Mouse (Mus musculus) spleen, postnatal 4 days (tissue): ENCODE measurements at regions not wholly inside any gene's neighbourhood (a gene's known extent, or its start where the extent isn't known, plus 50 kb on each side); places are given as distances from the start of the nearest gene placed in this dataset.

Source experiments
- DNase-seq, 2 experiments: peaks; one replicate each; pipeline ENCODE4 v3.0.0; 2022; ENCODE audit warnings: low spot score in 2 of 2

- DNase-seq = no peak
These were observed 51.8 kb upstream of the 1190002N15Rik start for GRCm38 (mm10) chr9:94589672-94590071.

- DNase-seq = no peak
These were observed 64.7 kb upstream of the Slc9a9 start for GRCm38 (mm10) chr9:94604993-94605392.

- peak; percentile 5 to 28 for DNase-seq
These were observed 63.3 kb upstream of the Slc9a9 start for GRCm38 (mm10) chr9:94606422-94606821.

GRCm38 (mm10) chr9:94607011-94607749 lies 62.5 kb upstream of the Slc9a9 start:
- DNase-seq = peak; percentile 2 to 36

GRCm38 (mm10) chr9:94607750-94608106 lies 62.0 kb upstream of the Slc9a9 start:
- DNase-seq = peak in 1 of 2 experiments; percentile 41

DNA sequence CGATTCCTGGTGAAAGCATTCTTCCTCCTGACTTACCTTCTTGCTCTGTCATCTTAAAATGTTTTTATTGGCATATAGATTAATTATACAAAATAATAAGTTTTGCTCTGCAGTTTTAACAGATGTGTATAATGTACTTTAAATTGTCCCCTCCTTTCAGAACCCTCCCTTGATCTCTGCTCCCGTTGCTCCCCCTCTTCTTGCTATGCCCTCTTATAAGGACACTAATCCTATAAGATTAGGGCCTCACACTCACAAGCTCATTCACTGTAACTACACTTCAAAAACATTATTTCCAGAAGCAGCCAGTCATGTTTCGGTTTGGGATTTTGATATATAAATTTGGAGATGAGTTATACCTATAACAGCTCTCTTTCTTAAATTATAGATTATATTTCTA lies 59.6 kb upstream of the Slc9a9 start:
- DNase-seq = no peak

- DNase-seq = peak; percentile 10 to 41
These were observed 58.9 kb upstream of the Slc9a9 start for GRCm38 (mm10) chr9:94610600-94611337.

DNA sequence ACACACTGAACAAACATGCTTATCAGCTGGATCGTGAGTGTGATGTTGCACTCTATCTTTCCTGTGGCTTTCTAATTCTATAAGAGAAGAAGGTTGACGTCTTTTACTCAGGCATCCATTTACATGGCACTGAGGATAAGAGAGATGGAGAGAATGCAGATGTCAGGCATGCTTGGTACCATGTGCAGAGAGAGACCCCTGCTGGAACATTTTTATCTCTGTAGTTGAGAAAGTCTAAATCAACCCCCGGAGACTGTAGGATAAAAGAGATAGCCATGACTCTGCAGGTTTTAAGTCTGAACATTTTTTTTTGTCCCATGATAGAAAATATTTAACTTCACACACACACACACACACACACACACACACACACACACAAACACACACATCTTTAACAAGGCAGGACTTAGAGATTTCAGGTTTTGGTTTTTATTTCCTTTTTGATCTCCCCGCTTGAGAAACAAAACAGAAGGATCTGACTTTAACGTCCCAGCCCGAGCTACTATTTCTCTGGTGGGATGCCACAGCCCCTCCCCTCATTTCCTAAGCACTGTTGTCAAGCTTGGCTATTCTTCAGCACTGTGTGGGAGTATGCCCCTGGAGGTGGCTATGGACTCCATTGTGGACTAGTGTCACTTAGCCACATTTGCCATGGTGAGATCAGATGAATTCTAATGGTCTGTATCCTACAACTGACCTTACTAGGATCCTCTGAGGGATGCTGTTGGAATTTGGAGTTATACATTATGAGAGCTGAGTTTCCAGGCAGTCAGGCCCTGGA lies 55.6 kb upstream of the Slc9a9 start:
- DNase-seq = peak in 1 of 2 experiments; percentile 51

GRCm38 (mm10) chr9:94615205-94615604 lies 54.5 kb upstream of the Slc9a9 start:
- no peak for DNase-seq

GRCm38 (mm10) chr9:94618079-94618786 lies 51.5 kb upstream of the Slc9a9 start:
- DNase-seq = peak; percentile 2 to 25
